Mouse (Mus musculus) mouse embryonic stem cell (cell line): ENCODE data around the gene Kifap3.
"Not testable (repeated sequence)": the region's sequence is repeated elsewhere in the genome, so short reads cannot be mapped to it uniquely, and the experiment has no call there.

Experiments
- in situ Hi-C, 2 experiments: fragments of 300-500 bp; cut with MboI; formaldehyde crosslinking; loops; 1 replicate in 1 of 2; 3 replicates in 1 of 2; pipeline ENCODE4 v1.14.3; 2019 to 2020; ENCODE audit warnings: low sequenced_read_pairs in 2 of 2, low pct_unique_long_range_greater_than_20kb in 1 of 2, mixed read lengths in 1 of 2; ENCODE audit not compliant: unreplicated experiment in 1 of 2

Gene Kifap3

DNA sequence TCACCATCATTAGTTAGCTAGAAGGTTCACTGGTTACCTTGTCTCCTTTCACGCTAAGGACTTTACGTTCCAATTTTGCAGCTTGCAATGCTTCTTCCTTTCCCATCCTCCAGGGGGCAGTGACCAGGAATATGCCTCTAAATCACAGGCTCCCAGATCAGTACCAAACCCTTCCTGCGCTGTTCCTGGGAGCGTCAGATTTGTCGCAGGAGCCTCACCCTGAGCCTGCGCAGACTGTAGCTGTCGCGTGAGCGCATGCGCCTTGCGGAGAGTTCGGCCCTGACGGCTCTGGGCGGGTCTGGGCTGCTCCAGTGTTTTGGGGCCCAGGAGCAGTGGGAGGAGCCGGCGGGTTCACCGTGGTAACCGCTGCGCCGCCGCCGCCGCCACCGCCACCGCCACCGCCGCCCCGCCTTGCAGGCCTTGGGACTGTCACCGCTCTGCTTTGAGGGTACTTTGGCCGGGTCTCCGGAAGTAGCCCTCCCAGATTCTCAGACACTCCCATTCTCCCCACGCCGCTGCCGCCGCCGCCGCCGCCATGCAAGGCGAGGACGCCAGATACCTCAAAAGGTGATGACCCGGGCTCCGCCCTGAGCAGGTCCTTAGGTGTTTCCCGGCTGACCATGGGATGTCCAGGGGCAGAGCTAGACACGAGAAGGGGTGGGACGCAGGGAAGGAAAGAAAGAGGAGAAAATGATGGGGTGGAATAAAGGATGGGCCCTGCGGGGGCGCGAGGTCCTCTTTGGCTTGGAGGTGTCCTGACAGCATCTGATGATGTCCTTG lies at the start of gene Kifap3:
Gene Kifap3, plus strand, starts transcription at position 248 of the 780 bp plus-strand sequence.
- in situ Hi-C loops = no loop called here

DNA sequence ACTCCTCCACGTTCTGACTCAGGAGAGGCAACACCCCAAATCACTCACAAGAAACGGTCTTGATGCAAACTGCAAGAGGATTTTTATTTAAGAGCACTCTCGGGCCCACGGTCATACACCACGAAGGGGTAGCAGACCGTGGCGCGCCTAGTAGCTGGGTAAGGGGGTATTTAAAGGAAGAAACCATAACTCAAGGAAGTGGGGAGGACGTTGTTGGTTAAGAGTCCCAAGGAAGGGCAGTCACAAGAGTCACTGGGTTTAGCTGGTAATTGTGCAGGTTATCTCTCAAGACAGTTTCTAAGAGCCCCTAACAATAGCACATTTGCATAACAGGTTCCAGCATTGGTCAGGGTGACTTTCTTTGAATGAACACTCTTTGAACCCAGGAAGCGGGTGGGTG lies 48.2 kb upstream of the Kifap3 start:
- in situ Hi-C loops = not testable (repeated sequence)

DNA sequence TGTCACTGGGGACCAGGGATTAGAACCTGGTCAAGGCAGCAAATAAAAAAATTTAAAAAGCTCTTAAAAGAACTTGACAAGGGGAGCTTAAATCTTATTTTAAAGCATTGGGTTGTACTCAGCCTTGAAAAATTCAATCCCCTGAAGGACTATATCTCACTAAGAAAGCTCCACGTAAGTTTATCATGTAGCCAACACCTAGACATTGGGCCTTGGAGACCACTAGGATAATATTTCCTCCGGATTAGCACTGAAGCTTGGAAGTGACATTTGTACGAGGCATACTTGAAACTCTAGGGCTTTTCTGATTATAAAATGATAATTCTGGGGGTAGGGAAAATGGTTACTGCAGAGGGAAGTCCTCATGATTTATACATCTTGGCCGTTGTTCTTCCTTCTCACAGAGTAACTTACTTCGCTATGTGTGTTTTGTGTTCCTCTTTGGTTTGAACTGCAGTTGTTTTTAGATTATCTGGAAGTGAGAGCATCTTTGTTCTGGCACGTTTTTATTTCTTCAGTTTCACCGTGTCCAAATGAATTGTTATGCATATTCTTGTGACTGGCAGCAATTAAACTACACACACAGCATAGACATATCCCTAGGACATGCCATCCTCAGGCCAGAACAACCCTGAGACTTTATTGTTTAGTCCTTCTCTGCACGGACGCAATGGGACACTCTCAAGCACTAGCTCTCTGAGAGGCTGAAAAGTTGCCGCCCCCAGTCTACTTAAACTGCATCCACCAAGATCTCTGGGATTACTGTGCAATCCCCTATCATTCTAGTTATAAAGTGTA lies 42.7 kb upstream of the Kifap3 start:
- in situ Hi-C loops = no loop called here

DNA sequence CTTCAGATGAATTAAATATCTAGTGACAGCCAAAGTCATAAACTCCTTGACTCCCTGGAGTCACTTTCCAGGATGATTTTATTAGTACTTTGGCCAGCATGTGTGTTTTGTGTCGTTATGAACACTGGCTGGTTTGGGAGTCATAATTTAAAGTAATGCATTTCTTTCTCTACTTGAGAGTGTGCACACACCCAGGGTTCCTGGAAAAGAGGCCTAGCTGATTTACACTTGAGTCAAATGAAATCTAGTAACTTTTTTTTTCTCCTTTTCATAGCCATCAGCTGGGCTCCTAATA lies 42.2 kb upstream of the Kifap3 start:
- in situ Hi-C loops = no loop called here

GRCm38 (mm10) chr1:163751360-163751992 lies 27.9 kb upstream of the Kifap3 start:
- in situ Hi-C loops = no loop called here

- in situ Hi-C loops = no loop called here
Measured at GRCm38 (mm10) chr1:163757462-163758207, 21.7 kb upstream of the Kifap3 start.

- in situ Hi-C loops = not testable (repeated sequence)
Measured at GRCm38 (mm10) chr1:163783577-163783976, 4.2 kb downstream of the Kifap3 start.

GRCm38 (mm10) chr1:163821365-163821764 lies 42.0 kb downstream of the Kifap3 start:
- in situ Hi-C loops = no loop called here

DNA sequence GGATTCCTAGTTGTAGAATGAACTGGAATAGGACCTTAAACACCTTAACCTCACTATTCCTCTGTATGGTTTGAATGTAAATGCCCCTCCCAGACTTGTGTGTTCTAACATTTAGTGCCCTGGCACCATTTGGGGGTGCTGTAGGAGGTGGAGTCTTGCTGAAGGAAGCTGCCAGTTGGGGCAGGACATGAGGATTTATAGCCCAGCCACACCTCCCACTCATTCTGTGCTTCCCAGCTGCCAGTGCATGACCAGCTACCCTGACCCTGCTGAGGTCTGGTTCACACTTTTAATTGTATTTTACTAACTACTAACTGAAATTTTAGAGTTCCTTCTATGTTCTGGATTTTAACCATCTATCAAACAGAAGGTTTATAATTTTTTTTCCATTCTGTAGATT lies 50.1 kb downstream of the Kifap3 start:
- in situ Hi-C loops = no loop called here

GRCm38 (mm10) chr1:163834066-163834465 lies 54.7 kb downstream of the Kifap3 start:
- in situ Hi-C loops = no loop called here

DNA sequence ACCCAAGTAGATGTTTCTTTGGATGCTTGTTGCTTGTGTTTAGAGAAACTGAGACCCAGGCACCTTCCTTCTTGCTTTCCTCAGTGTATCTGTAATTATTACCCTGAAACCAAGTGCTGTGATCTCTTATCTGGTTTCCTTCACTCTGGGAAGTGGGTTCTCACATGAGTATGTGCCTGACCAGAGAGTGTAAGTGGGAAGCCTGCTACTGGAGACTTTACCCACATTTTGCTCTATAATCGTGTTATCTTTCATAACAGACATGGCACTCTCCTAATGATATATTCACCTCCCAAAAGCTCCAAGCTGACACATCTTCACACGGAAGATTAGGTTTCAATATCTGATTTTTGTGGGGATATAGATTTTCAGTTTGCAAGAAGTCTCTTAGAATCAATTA lies 55.7 kb downstream of the Kifap3 start:
- in situ Hi-C loops = no loop called here

DNA sequence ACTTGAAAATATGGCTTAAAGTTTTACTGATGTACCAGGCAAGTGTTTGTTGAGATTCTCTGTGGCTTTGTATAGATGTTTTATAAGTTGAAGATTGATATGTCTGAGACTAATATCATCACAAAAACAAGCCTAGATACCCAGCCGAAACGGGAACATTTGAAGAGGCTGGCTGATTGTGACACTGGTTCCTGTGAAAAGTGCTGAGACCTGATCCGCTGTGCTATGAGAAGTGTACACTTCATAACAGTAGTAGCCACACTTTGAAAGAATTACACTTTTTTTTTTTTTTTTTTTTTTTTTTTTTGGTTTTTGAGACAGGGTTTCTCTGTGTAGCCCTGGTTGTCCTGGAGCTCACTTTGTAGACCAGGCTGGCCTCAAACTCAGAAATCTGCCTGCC lies 59.1 kb downstream of the Kifap3 start:
- in situ Hi-C loops = not testable (repeated sequence)

DNA sequence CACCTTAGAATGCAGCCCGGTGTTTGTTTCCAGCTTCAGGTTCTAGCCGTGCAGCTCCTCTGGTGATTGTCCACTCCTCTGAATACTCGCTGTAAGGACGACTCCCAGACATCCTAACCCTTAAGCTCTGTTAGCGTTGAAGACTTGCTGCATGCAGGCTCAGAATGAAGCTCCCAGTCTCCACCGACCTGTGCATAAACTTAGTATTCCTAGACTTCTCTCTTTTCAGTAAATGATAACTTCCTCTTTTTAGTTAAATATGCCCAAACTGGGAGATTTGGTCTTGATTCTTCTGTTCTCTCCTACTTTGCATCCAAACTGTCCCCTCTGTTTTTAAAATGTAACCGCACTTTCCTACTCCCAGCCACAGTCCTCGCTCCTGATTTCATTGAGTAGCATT lies 61.2 kb downstream of the Kifap3 start:
- in situ Hi-C loops = no loop called here

DNA sequence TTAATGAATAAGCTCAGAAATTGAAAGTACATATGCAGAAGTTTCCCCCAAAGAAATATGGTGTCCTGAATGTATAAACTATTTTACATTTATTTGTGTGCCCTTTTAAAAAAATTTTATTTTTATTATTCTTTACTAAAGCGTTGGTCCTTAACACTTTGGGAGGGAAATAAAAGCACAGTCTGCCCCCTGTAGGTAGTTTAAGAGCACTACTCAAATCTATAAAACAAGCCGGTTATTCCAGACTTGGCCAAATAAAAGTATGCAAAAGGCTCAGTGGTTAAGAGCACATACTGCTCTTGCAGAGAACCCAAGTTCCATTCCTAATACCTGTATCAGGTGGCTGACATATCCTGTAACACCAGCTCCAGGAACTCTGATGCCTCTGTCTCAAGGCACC lies 62.9 kb downstream of the Kifap3 start:
- in situ Hi-C loops = no loop called here

GRCm38 (mm10) chr1:163843899-163844298 lies 64.5 kb downstream of the Kifap3 start:
- in situ Hi-C loops = no loop called here

- in situ Hi-C loops = no loop called here
Measured at GRCm38 (mm10) chr1:163852884-163853560, 73.6 kb downstream of the Kifap3 start.

- in situ Hi-C loops = no loop called here
Measured at GRCm38 (mm10) chr1:163858420-163858819, 79.0 kb downstream of the Kifap3 start.

- in situ Hi-C loops = no loop called here
Measured at GRCm38 (mm10) chr1:163861538-163861937, 82.2 kb downstream of the Kifap3 start.
